Mouse (Mus musculus): ENCODE results near the gene Ptgr1. TPM values are rescaled to one million over a fixed set of nuclear protein-coding genes. Genes with fewer than 3 reads are reported as not detected.

Gene Ptgr1
- polyA plus RNA-seq, 1 experiment from 2014 or later = 14.7 TPM

DNA sequence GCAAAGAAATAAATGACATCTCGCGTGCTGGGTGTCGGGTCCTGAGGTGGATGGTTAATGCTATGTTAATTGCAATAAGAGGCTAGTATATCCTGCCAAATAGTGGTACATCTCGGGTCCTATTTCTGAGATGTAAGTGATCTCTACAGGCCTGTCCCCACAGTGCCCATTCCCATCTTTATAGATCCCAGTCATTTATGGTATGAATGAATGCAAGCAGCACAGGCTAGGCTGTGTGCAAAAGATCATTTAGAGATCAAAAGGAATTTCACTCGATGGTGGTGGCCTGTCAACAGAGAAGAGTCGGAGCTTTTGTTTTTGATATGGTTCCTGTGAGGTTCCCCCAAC, 42.7 kb downstream of the Ptgr1 start:
- H3K9ac ChIP-seq (ENCODE audit: low read length) = no peak overlapping the region; the same call in 1 of the 2 replicates
- DNase-seq (ENCODE audit: low spot score) (no peak), ATAC-seq (ENCODE audit: insufficient read depth, low FRiP score, low TSS enrichment) (peak; percentile 21; the same call in 1 of the 2 replicates)
- no peaks in the 10 kb centered on the region; the same call in 1 of the 2 replicates for H3K36me3 ChIP-seq (ENCODE audit: control insufficient read depth, insufficient read depth, low read length)
- H3K4me2 ChIP-seq (ENCODE audit: low read depth) = peak overlapping the region; percentile 83
- WGBS = 17% methylated on average over 6 of the region's 6 CpGs
- peak overlapping the region; percentile 74 for H3K4me3 ChIP-seq (ENCODE audit: low read depth, low read length)
- H3K4me1 ChIP-seq (ENCODE audit: control insufficient read depth, insufficient read depth, low read length) = 0 out of 2 replicates have a peak, but pooled peaks cover 5% of the 10 kb centered on the region
- H3K27me3 ChIP-seq (ENCODE audit: control insufficient read depth, insufficient read depth, low read length) = 0 out of 2 replicates have a peak, but pooled peaks cover 4% of the 10 kb centered on the region
- H3K27ac ChIP-seq (ENCODE audit: low read depth, low read length) = no peak overlapping the region
- H3K9me3 ChIP-seq (ENCODE audit: control insufficient read depth, low read length) = no peaks in the 10 kb centered on the region

GRCm38 (mm10) chr4:58943420-58944205, 43.3 kb downstream of the Ptgr1 start, which contains the start of gene Zkscan16:
Gene Zkscan16, plus strand, starts transcription at chr4:58943628.
- WGBS = 1% methylated on average over 50 of the region's 50 CpGs
- DNase-seq (ENCODE audit: low spot score) = peak; percentile 94
- Histone ChIP-seq H3K9me3 (ENCODE audit: control insufficient read depth, low read length) (no peaks in the 10 kb centered on the region), H3K4me2 (ENCODE audit: low read depth) (peak within 1 kb of the TSS; percentile 83), H3K27ac (ENCODE audit: low read depth, low read length) (no peak within 1 kb of the TSS), H3K9ac (ENCODE audit: low read length) (peak within 1 kb of the TSS; percentile 67), H3K36me3 (ENCODE audit: control insufficient read depth, insufficient read depth, low read length) (no peaks in the 10 kb centered on the region), H3K27me3 (ENCODE audit: control insufficient read depth, insufficient read depth, low read length) (0 out of 2 replicates have a peak, but pooled peaks cover 4% of the 10 kb centered on the region), H3K4me3 (ENCODE audit: low read depth, low read length) (peak within 1 kb of the TSS; percentile 74), H3K4me1 (ENCODE audit: control insufficient read depth, insufficient read depth, low read length) (0 out of 2 replicates have a peak, but pooled peaks cover 5% of the 10 kb centered on the region)
- ATAC-seq (ENCODE audit: insufficient read depth, low FRiP score, low TSS enrichment) = peak; percentile 76

GRCm38 (mm10) chr4:58942942-58943341, 44.0 kb downstream of the Ptgr1 start:
- Histone ChIP-seq H3K36me3 (ENCODE audit: control insufficient read depth, insufficient read depth, low read length) (no peaks in the 10 kb centered on the region), H3K9ac (ENCODE audit: low read length) (peak overlapping the region; percentile 67), H3K9me3 (ENCODE audit: control insufficient read depth, low read length) (no peaks in the 10 kb centered on the region), H3K27ac (ENCODE audit: low read depth, low read length) (no peak overlapping the region), H3K4me2 (ENCODE audit: low read depth) (peak overlapping the region; percentile 83), H3K4me3 (ENCODE audit: low read depth, low read length) (peak overlapping the region; percentile 74; the same call in 1 of the 2 replicates), H3K4me1 (ENCODE audit: control insufficient read depth, insufficient read depth, low read length) (0 out of 2 replicates have a peak, but pooled peaks cover 5% of the 10 kb centered on the region), H3K27me3 (ENCODE audit: control insufficient read depth, insufficient read depth, low read length) (0 out of 2 replicates have a peak, but pooled peaks cover 4% of the 10 kb centered on the region)
- WGBS = 86% methylated on average over 4 of the region's 4 CpGs
- 0 out of 2 replicates have a peak, but pooled peaks have one; percentile 4 for ATAC-seq (ENCODE audit: insufficient read depth, low FRiP score, low TSS enrichment)
- DNase-seq (ENCODE audit: low spot score) = no peak

GRCm38 (mm10) chr4:58941638-58942037, 45.3 kb downstream of the Ptgr1 start:
- DNase-seq (ENCODE audit: low spot score) (no peak), ATAC-seq (ENCODE audit: insufficient read depth, low FRiP score, low TSS enrichment) (no peak)
- no peak overlapping the region for H3K4me3 ChIP-seq (ENCODE audit: low read depth, low read length)
- no peaks in the 10 kb centered on the region for H3K36me3 ChIP-seq (ENCODE audit: control insufficient read depth, insufficient read depth, low read length)
- no peak overlapping the region for H3K9ac ChIP-seq (ENCODE audit: low read length)
- no peak overlapping the region for H3K4me2 ChIP-seq (ENCODE audit: low read depth)
- H3K4me1 ChIP-seq (ENCODE audit: control insufficient read depth, insufficient read depth, low read length) = 0 out of 2 replicates have a peak, but pooled peaks cover 5% of the 10 kb centered on the region
- H3K9me3 ChIP-seq (ENCODE audit: control insufficient read depth, low read length) = no peaks in the 10 kb centered on the region
- 0 out of 2 replicates have a peak, but pooled peaks cover 4% of the 10 kb centered on the region for H3K27me3 ChIP-seq (ENCODE audit: control insufficient read depth, insufficient read depth, low read length)
- no peak overlapping the region for H3K27ac ChIP-seq (ENCODE audit: low read depth, low read length)

DNA sequence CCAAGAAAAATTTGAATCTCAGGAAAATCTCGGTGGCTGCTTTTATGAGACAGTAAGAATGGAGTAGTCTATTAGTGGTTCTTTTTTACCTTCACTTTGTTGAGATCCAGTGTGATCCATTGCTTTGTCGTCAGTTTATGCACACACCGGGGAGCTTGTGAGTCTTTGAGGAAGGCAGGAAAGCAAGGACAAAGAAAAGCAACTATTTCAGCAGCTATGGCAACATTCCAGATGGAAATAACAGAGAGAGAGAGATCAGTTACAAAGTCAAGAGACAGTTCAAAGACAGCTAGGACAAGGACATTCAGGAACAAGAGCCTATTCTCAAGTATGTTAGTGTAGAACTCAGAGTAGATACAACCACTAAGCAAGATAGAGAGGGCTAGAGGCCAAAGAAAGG, 51.1 kb downstream of the Ptgr1 start:
- ATAC-seq (ENCODE audit: insufficient read depth, low FRiP score, low TSS enrichment) (no peak), DNase-seq (ENCODE audit: low spot score) (no peak)
- Histone ChIP-seq H3K27me3 (ENCODE audit: control insufficient read depth, insufficient read depth, low read length) (no peaks in the 10 kb centered on the region), H3K4me3 (ENCODE audit: low read depth, low read length) (no peak overlapping the region), H3K4me2 (ENCODE audit: low read depth) (no peak overlapping the region), H3K36me3 (ENCODE audit: control insufficient read depth, insufficient read depth, low read length) (no peaks in the 10 kb centered on the region), H3K4me1 (ENCODE audit: control insufficient read depth, insufficient read depth, low read length) (no peaks in the 10 kb centered on the region), H3K9me3 (ENCODE audit: control insufficient read depth, low read length) (no peaks in the 10 kb centered on the region), H3K9ac (ENCODE audit: low read length) (no peak overlapping the region), H3K27ac (ENCODE audit: low read depth, low read length) (no peak overlapping the region)
- 52% methylated on average over 3 of the region's 3 CpGs for WGBS

DNA sequence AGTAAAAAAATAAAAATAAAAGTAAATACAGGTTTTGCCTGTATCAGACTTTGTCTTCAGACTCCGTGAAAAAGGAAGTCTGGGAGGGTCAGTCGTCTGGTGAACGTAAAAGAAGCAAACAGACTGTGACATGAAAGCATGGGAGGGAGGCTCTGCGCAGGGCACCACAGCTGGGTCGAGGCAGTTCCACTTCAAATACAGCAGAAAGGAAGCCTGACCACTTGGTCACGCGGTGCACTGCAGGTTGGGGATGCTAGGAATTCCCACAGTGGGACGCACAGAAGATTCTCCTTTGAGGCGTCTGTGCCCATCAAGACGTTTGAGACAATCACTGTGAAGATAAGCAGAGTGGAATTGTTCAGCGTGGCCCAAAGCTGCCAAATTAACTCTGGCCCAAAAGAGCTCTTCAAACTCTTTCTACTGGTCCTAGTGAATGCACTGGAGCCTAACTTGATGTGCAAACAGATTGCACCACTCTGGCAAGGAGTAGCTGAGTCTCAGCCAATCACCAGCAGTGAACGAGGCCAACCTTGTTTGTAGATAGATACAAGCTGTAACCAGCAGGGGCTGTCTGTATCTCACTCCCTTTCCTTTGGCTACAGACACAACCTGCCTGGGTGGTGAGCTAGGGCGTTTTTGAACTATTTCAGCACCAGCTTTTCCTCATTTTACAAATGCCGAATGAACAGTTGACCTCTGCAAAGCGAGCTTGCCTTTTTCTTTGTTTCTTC, 52.0 kb downstream of the Ptgr1 start:
- 49% methylated on average over 15 of the region's 15 CpGs for WGBS
- no peak overlapping the region for H3K27ac ChIP-seq (ENCODE audit: low read depth, low read length)
- H3K4me2 ChIP-seq (ENCODE audit: low read depth) = no peak overlapping the region
- DNase-seq (ENCODE audit: low spot score) (no peak), ATAC-seq (ENCODE audit: insufficient read depth, low FRiP score, low TSS enrichment) (no peak)
- no peak overlapping the region for H3K9ac ChIP-seq (ENCODE audit: low read length)
- H3K27me3 ChIP-seq (ENCODE audit: control insufficient read depth, insufficient read depth, low read length) = no peaks in the 10 kb centered on the region
- no peaks in the 10 kb centered on the region for H3K36me3 ChIP-seq (ENCODE audit: control insufficient read depth, insufficient read depth, low read length)
- no peak overlapping the region for H3K4me3 ChIP-seq (ENCODE audit: low read depth, low read length)
- no peaks in the 10 kb centered on the region for H3K4me1 ChIP-seq (ENCODE audit: control insufficient read depth, insufficient read depth, low read length)
- H3K9me3 ChIP-seq (ENCODE audit: control insufficient read depth, low read length) = no peaks in the 10 kb centered on the region

DNA sequence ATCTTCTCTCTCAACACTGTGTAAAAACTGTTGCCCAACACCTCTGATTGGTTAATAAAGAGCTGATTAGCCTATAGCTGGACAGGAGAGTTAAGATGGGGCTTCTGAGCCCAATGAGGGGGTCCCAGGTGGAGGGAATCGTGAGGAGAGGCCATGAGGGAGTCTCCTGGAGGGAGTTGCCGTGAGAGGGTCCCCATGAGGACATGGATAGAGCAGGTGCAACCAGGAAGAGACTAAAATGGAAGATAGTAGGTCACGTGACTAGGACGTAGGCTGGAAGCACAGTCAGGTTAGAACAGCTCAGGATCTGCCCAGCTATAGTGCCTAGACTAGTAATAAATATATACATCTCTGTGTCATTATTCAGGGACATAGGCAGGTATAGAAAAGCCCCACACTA, 52.6 kb downstream of the Ptgr1 start:
- H3K4me3 ChIP-seq (ENCODE audit: low read depth, low read length) = no peak overlapping the region
- DNase-seq (ENCODE audit: low spot score) = no peak
- 83% methylated on average over 4 of the region's 4 CpGs for WGBS
- no peaks in the 10 kb centered on the region for H3K4me1 ChIP-seq (ENCODE audit: control insufficient read depth, insufficient read depth, low read length)
- H3K9me3 ChIP-seq (ENCODE audit: control insufficient read depth, low read length) = no peaks in the 10 kb centered on the region
- H3K36me3 ChIP-seq (ENCODE audit: control insufficient read depth, insufficient read depth, low read length) = no peaks in the 10 kb centered on the region
- no peak overlapping the region for H3K9ac ChIP-seq (ENCODE audit: low read length)
- H3K4me2 ChIP-seq (ENCODE audit: low read depth) = no peak overlapping the region
- no peaks in the 10 kb centered on the region for H3K27me3 ChIP-seq (ENCODE audit: control insufficient read depth, insufficient read depth, low read length)
- ATAC-seq (ENCODE audit: insufficient read depth, low FRiP score, low TSS enrichment) = no peak
- H3K27ac ChIP-seq (ENCODE audit: low read depth, low read length) = no peak overlapping the region

DNA sequence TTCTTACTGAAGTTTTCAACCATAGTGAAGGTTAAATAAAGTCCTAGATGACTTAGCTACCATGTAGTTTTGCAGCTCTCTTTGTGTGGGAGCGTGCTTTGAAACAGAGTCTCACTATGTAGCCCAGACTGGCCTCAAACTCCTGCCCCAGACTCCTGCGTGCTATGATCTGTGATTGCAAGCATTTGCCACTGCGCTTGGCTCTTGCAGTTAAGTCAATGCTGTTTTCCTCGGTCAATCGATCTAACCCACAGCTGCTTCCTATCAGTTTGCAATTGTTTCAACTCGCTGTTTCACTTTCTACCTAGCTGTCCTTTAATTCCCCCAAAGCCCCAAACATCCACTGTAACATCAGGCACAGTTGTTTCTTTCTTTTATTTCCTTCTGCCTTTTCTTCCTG, 54.4 kb downstream of the Ptgr1 start:
- no peaks in the 10 kb centered on the region for H3K9me3 ChIP-seq (ENCODE audit: control insufficient read depth, low read length)
- no peak overlapping the region for H3K4me2 ChIP-seq (ENCODE audit: low read depth)
- DNase-seq (ENCODE audit: low spot score) = no peak
- no peak overlapping the region for H3K27ac ChIP-seq (ENCODE audit: low read depth, low read length)
- 88% methylated on average over 6 of the region's 6 CpGs for WGBS
- no peaks in the 10 kb centered on the region for H3K4me1 ChIP-seq (ENCODE audit: control insufficient read depth, insufficient read depth, low read length)
- no peaks in the 10 kb centered on the region for H3K27me3 ChIP-seq (ENCODE audit: control insufficient read depth, insufficient read depth, low read length)
- no peak overlapping the region for H3K4me3 ChIP-seq (ENCODE audit: low read depth, low read length)
- ATAC-seq (ENCODE audit: insufficient read depth, low FRiP score, low TSS enrichment) = no peak
- no peak overlapping the region for H3K9ac ChIP-seq (ENCODE audit: low read length)
- H3K36me3 ChIP-seq (ENCODE audit: control insufficient read depth, insufficient read depth, low read length) = no peaks in the 10 kb centered on the region

Data from neural tube, embryonic 11.5 days (tissue).